Mouse (Mus musculus) neural tube, embryonic 12.5 days (tissue): ENCODE measurements around the gene Vamp1. TPM values are rescaled to one million over a fixed set of nuclear protein-coding genes. Genes with fewer than 3 reads are reported as not detected.

Experiments used
- ATAC-seq: fragments of 200-750 bp; cut with Nextera tagmentation; 2 replicates; pipeline ENCODE4 v1.8.0; 2017; ENCODE audit warnings: low read depth, mild to moderate bottlenecking, moderate TSS enrichment, moderate library complexity; ENCODE audit not compliant: low FRiP score
- H3K27ac ChIP-seq: fragments of 300-500 bp; sonication (generic); 2 replicates; pipeline ENCODE4 v1.5.1; 2016
- H3K27me3 ChIP-seq: fragments of 300-500 bp; sonication (generic); replicated peaks from 2 replicates; pipeline ENCODE4 v1.6.1; 2016; ENCODE audit warnings: mild to moderate bottlenecking
- H3K36me3 ChIP-seq: fragments of 300-500 bp; sonication (generic); 2 replicates; pipeline ENCODE4 v1.6.1; 2016; ENCODE audit warnings: mild to moderate bottlenecking
- H3K4me1 ChIP-seq: fragments of 300-500 bp; sonication (generic); 2 replicates; pipeline ENCODE4 v1.6.1; 2016
- H3K4me2 ChIP-seq: fragments of 300-500 bp; sonication (generic); replicated peaks from 2 replicates; pipeline ENCODE4 v1.6.1; 2016; ENCODE audit warnings: mild to moderate bottlenecking
- H3K4me3 ChIP-seq: fragments of 300-500 bp; sonication (generic); 2 replicates; pipeline ENCODE4 v1.5.1; 2016
- H3K9ac ChIP-seq: fragments of 300-500 bp; sonication (generic); 2 replicates; pipeline ENCODE4 v1.6.1; 2016; ENCODE audit warnings: mild to moderate bottlenecking
- H3K9me3 ChIP-seq: fragments of 300-500 bp; sonication (generic); 2 replicates; pipeline ENCODE4 v1.6.1; 2016; ENCODE audit warnings: mild to moderate bottlenecking
- WGBS: fragments of 180-500 bp; shearing (Covaris S2); methylation state at CpG from one replicate; pipeline ENCODE4 v1.1.7; 2016; 5-methylcytosine and 5-hydroxymethylcytosine counted together
- polyA plus RNA-seq: library from polyadenylated mRNA; unstranded; fragments of >200 nt; fragmentation: Nextera tagmentation; extraction: Ambion mirVana; gene quantifications from 2 replicates; pipeline ENCODE4 v1.2.1, GENCODE M21; 2016

Vamp1 gene
- polyA plus RNA-seq, 1 experiment from 2014 or later, result 8.0 TPM

GRCm38 (mm10) chr6:125216898-125217297 lies 1.5 kb downstream of the Vamp1 start:
- WGBS, result 89% methylated on average over 2 of the region's 2 CpGs
- no peak overlapping the region for H3K27ac ChIP-seq
- H3K9me3 ChIP-seq, result no peaks in the 10 kb centered on the region
- H3K27me3 ChIP-seq, result 0 out of 2 replicates have a peak, but pooled peaks cover 11% of the 10 kb centered on the region
- peaks cover 3% of the 10 kb centered on the region; the same call in 1 of the 2 replicates for H3K4me1 ChIP-seq
- no peak overlapping the region for H3K4me3 ChIP-seq
- no peak overlapping the region for H3K4me2 ChIP-seq
- H3K36me3 ChIP-seq, result no peaks in the 10 kb centered on the region
- no peak for ATAC-seq
- H3K9ac ChIP-seq, result no peak overlapping the region

- no peaks in the 10 kb centered on the region for H3K9me3 ChIP-seq
- ATAC-seq, result no peak
- no peak overlapping the region for H3K4me3 ChIP-seq
- H3K4me1 ChIP-seq, result peaks cover 3% of the 10 kb centered on the region; the same call in 1 of the 2 replicates
- H3K27ac ChIP-seq, result no peak overlapping the region
- no peak overlapping the region for H3K4me2 ChIP-seq
- 87% methylated on average over 11 of the region's 11 CpGs for WGBS
- 0 out of 2 replicates have a peak, but pooled peaks cover 7% of the 10 kb centered on the region for H3K27me3 ChIP-seq
- peaks cover 4% of the 10 kb centered on the region for H3K36me3 ChIP-seq
- H3K9ac ChIP-seq, result no peak overlapping the region
Observed at GRCm38 (mm10) chr6:125217899-125218298, 2.5 kb downstream of the Vamp1 start.

GRCm38 (mm10) chr6:125218963-125219362 lies 3.6 kb downstream of the Vamp1 start:
- H3K9ac ChIP-seq, result no peak overlapping the region
- H3K9me3 ChIP-seq, result no peaks in the 10 kb centered on the region
- no peak overlapping the region for H3K4me3 ChIP-seq
- H3K4me1 ChIP-seq, result peaks cover 3% of the 10 kb centered on the region; the same call in 1 of the 2 replicates
- no peak overlapping the region for H3K4me2 ChIP-seq
- peaks cover 8% of the 10 kb centered on the region for H3K36me3 ChIP-seq
- H3K27me3 ChIP-seq, result 0 out of 2 replicates have a peak, but pooled peaks cover under 1% of the 10 kb centered on the region
- H3K27ac ChIP-seq, result no peak overlapping the region
- WGBS, result 76% methylated on average over 4 of the region's 4 CpGs
- no peak for ATAC-seq

GRCm38 (mm10) chr6:125221115-125221745 lies 5.9 kb downstream of the Vamp1 start:
- no peak overlapping the region for H3K4me2 ChIP-seq
- 94% methylated on average over 20 of the region's 20 CpGs for WGBS
- no peak for ATAC-seq
- no peaks in the 10 kb centered on the region for H3K9me3 ChIP-seq
- H3K4me3 ChIP-seq, result no peak overlapping the region
- H3K9ac ChIP-seq, result no peak overlapping the region
- no peaks in the 10 kb centered on the region for H3K4me1 ChIP-seq
- peaks cover 8% of the 10 kb centered on the region for H3K36me3 ChIP-seq
- no peak overlapping the region for H3K27ac ChIP-seq
- H3K27me3 ChIP-seq, result no peaks in the 10 kb centered on the region

- H3K27me3 ChIP-seq, result no peaks in the 10 kb centered on the region
- no peak overlapping the region for H3K4me3 ChIP-seq
- no peak overlapping the region for H3K27ac ChIP-seq
- no peaks in the 10 kb centered on the region for H3K9me3 ChIP-seq
- H3K36me3 ChIP-seq, result peaks cover 8% of the 10 kb centered on the region
- no peaks in the 10 kb centered on the region for H3K4me1 ChIP-seq
- no peak overlapping the region for H3K9ac ChIP-seq
- H3K4me2 ChIP-seq, result no peak overlapping the region
- no peak for ATAC-seq
- WGBS, result 84% methylated on average over 2 of the region's 2 CpGs
Observed at GRCm38 (mm10) chr6:125222146-125222545, 6.8 kb downstream of the Vamp1 start.

- no peak overlapping the region for H3K9ac ChIP-seq
- no peaks in the 10 kb centered on the region for H3K27me3 ChIP-seq
- no peak overlapping the region for H3K4me3 ChIP-seq
- peaks cover 8% of the 10 kb centered on the region for H3K36me3 ChIP-seq
- H3K9me3 ChIP-seq, result no peaks in the 10 kb centered on the region
- no peak for ATAC-seq
- H3K27ac ChIP-seq, result no peak overlapping the region
- no peak overlapping the region for H3K4me2 ChIP-seq
- H3K4me1 ChIP-seq, result no peaks in the 10 kb centered on the region
- WGBS, result 88% methylated on average over 3 of the region's 3 CpGs
Observed at GRCm38 (mm10) chr6:125222577-125222976, 7.2 kb downstream of the Vamp1 start.

GRCm38 (mm10) chr6:125225518-125226115 lies 10.3 kb downstream of the Vamp1 start:
- no peaks in the 10 kb centered on the region for H3K4me1 ChIP-seq
- no peaks in the 10 kb centered on the region for H3K27me3 ChIP-seq
- H3K9ac ChIP-seq, result no peak overlapping the region
- no peak overlapping the region for H3K4me3 ChIP-seq
- no peaks in the 10 kb centered on the region for H3K9me3 ChIP-seq
- WGBS, result 85% methylated on average over 5 of the region's 5 CpGs
- no peak overlapping the region for H3K4me2 ChIP-seq
- no peak for ATAC-seq
- H3K36me3 ChIP-seq, result peaks cover 8% of the 10 kb centered on the region
- H3K27ac ChIP-seq, result no peak overlapping the region

- Histone ChIP-seq H3K27me3 (no peaks in the 10 kb centered on the region), H3K9me3 (no peaks in the 10 kb centered on the region), H3K36me3 (no peaks in the 10 kb centered on the region), H3K9ac (no peak overlapping the region), H3K27ac (no peak overlapping the region), H3K4me1 (peaks cover 12% of the 10 kb centered on the region), H3K4me3 (no peak overlapping the region), H3K4me2 (peak overlapping the region; percentile 77)
- no peak for ATAC-seq
- 70% methylated on average over 9 of the region's 9 CpGs for WGBS
Observed at GRCm38 (mm10) chr6:125230571-125230970, 15.2 kb downstream of the Vamp1 start.

GRCm38 (mm10) chr6:125231117-125232044 lies 16.0 kb downstream of the Vamp1 start, which contains the start of gene Tapbpl:
Gene Tapbpl, minus strand, starts transcription at chr6:125231860.
- Histone ChIP-seq H3K4me2 (peak within 1 kb of the TSS; percentile 77), H3K4me3 (peak within 1 kb of the TSS; percentile 35), H3K27me3 (no peaks in the 10 kb centered on the region), H3K36me3 (no peaks in the 10 kb centered on the region), H3K27ac (no peak within 1 kb of the TSS), H3K9ac (peak within 1 kb of the TSS; percentile 59), H3K9me3 (no peaks in the 10 kb centered on the region), H3K4me1 (peaks cover 12% of the 10 kb centered on the region)
- ATAC-seq, result peak; percentile 79
- WGBS, result 10% methylated on average over 16 of the region's 16 CpGs

- Histone ChIP-seq H3K9me3 (no peaks in the 10 kb centered on the region), H3K36me3 (no peaks in the 10 kb centered on the region), H3K27me3 (no peaks in the 10 kb centered on the region), H3K27ac (no peak overlapping the region), H3K4me2 (peak overlapping the region; percentile 77), H3K4me3 (no peak overlapping the region), H3K4me1 (peaks cover 15% of the 10 kb centered on the region), H3K9ac (peak overlapping the region; percentile 59; the same call in 1 of the 2 replicates)
- ATAC-seq, result no peak
- WGBS, result 46% methylated on average over 4 of the region's 4 CpGs
Observed at GRCm38 (mm10) chr6:125232045-125232437, 16.7 kb downstream of the Vamp1 start.

- 83% methylated on average over 6 of the region's 6 CpGs for WGBS
- H3K4me1 ChIP-seq, result peaks cover 15% of the 10 kb centered on the region
- no peak for ATAC-seq
- H3K4me3 ChIP-seq, result no peak overlapping the region
- no peaks in the 10 kb centered on the region for H3K9me3 ChIP-seq
- H3K27me3 ChIP-seq, result no peaks in the 10 kb centered on the region
- H3K36me3 ChIP-seq, result no peaks in the 10 kb centered on the region
- no peak overlapping the region for H3K27ac ChIP-seq
- no peak overlapping the region for H3K9ac ChIP-seq
- no peak overlapping the region for H3K4me2 ChIP-seq
Observed at GRCm38 (mm10) chr6:125232516-125232915, 17.2 kb downstream of the Vamp1 start.
